Mouse (Mus musculus) limb, embryonic 13.5 days (tissue): Measurements from ENCODE around the gene Osgepl1. TPM values are rescaled to one million over a fixed set of nuclear protein-coding genes. Genes with fewer than 3 reads are reported as not detected.
"Not testable (repeated sequence)": the region's sequence is repeated elsewhere in the genome, so short reads cannot be mapped to it uniquely, and the experiment has no call there.

Experiments
- ATAC-seq: fragments of 200-750 bp; cut with Nextera tagmentation; 2 replicates; pipeline ENCODE4 v1.8.0; 2017; ENCODE audit warnings: low read depth, moderate number of reproducible peaks, moderate TSS enrichment; ENCODE audit not compliant: low FRiP score
- H3K27ac ChIP-seq: fragments of 300-500 bp; sonication (generic); 2 replicates; pipeline ENCODE4 v1.5.1; 2015; ENCODE audit warnings: inconsistent platforms, mild to moderate bottlenecking, moderate library complexity
- H3K27me3 ChIP-seq: fragments of 300-500 bp; sonication (generic); 2 replicates; pipeline ENCODE4 v1.6.1; 2015; ENCODE audit warnings: mild to moderate bottlenecking, inconsistent platforms
- H3K36me3 ChIP-seq: fragments of 300-500 bp; sonication (generic); 2 replicates; pipeline ENCODE4 v1.6.1; 2015; ENCODE audit warnings: inconsistent platforms, mild to moderate bottlenecking, moderate library complexity
- H3K4me1 ChIP-seq: fragments of 300-500 bp; sonication (generic); 2 replicates; pipeline ENCODE4 v1.6.1; 2015; ENCODE audit warnings: inconsistent platforms
- H3K4me2 ChIP-seq: fragments of 300-500 bp; sonication (generic); replicated peaks from 2 replicates; pipeline ENCODE4 v1.6.1; 2015; ENCODE audit warnings: inconsistent platforms, mild to moderate bottlenecking, moderate library complexity
- H3K4me3 ChIP-seq: fragments of 300-500 bp; sonication (generic); 2 replicates; pipeline ENCODE4 v1.5.1; 2015; ENCODE audit warnings: moderate library complexity, mild to moderate bottlenecking, inconsistent platforms
- H3K9ac ChIP-seq: fragments of 300-500 bp; sonication (generic); 2 replicates; pipeline ENCODE4 v1.6.1; 2015; ENCODE audit warnings: mild to moderate bottlenecking, inconsistent platforms
- H3K9me3 ChIP-seq: fragments of 300-500 bp; sonication (generic); 2 replicates; pipeline ENCODE4 v1.6.1; 2016; ENCODE audit warnings: inconsistent platforms
- WGBS: fragments of 180-500 bp; shearing (Covaris S2); methylation state at CpG from one replicate; pipeline ENCODE4 v1.1.7; 2015; 5-methylcytosine and 5-hydroxymethylcytosine counted together
- polyA plus RNA-seq: library from polyadenylated mRNA; unstranded; fragments of >200 nt; fragmentation: Nextera tagmentation; extraction: Ambion mirVana; gene quantifications from 2 replicates; pipeline ENCODE4 v1.2.1, GENCODE M21; 2015

Osgepl1 gene
- polyA plus RNA-seq, 1 experiment from 2014 or later: 19.5 TPM

DNA sequence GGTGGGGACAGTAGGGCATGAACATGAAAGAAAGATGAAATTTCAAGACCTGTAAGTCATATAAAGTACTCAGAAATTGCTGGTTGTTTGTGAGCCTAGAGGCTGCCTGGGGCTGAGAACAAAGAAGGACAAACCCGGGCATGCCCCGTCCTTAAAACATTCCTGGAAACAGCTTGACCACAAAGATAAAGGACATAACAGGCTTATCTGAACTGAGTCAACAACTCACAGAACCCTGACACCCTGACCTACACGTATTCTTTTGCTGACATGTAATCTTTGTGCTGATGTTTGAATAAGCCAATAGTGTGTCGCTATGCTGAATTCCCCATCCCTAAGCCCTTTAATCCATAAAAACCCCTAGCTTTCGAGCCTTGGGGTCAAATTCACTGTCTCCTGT, 20.1 kb downstream of the Osgepl1 start:
- H3K9ac ChIP-seq, ATAC-seq, H3K4me3 ChIP-seq, H3K4me1 ChIP-seq, H3K27me3 ChIP-seq, H3K9me3 ChIP-seq, H3K27ac ChIP-seq, H3K36me3 ChIP-seq, H3K4me2 ChIP-seq: not testable (repeated sequence)
- WGBS: 82% methylated on average over 5 of the region's 5 CpGs

DNA sequence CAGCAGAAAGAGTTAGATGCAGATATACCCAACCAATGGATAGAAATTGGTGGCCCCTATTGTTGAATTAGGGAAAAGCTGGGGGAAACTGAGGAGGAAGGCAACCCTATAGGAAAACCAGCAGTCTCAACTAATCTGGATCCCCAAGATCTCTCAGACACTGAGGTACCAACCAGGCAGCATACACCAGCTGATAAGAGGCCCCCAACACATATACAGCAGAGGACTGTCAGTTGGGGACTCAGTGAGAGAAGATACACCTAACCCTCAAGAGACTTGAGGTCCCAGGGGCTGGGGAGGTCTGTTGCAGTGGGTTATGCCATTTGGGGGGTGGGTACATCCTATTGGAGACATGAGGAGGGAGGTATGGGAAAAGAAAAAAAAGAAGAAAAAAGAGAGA, 22.0 kb downstream of the Osgepl1 start:
- Histone ChIP-seq H3K27me3 (no peaks in the 10 kb centered on the region), H3K4me2 (no peak overlapping the region), H3K9me3 (peaks cover 8% of the 10 kb centered on the region; the same call in 1 of the 2 replicates), H3K36me3 (peaks cover 4% of the 10 kb centered on the region), H3K9ac (no peak overlapping the region), H3K27ac (no peak overlapping the region), H3K4me3 (no peak overlapping the region), H3K4me1 (no peaks in the 10 kb centered on the region)
- no peak for ATAC-seq

DNA sequence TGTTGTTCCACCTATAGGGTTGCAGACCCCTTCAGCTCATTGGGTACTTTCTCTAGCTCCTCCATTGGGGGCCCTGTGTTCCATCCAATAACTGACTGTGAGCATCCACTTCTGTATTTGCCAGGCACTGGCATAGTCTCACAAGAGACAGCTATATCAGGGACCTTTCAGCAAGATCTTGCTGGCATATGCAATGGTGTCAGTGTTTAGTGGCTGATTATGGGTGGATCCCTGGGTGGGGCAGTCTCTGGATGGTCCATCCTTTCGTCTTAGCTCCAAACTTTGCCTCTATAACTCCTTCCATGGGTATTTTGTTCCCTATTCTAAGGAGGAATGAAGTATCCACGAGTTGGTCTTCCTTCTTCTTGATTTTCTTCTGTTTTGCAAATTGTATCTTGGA, 24.0 kb downstream of the Osgepl1 start:
- not testable (repeated sequence) for H3K27ac ChIP-seq, H3K4me1 ChIP-seq, ATAC-seq, H3K4me2 ChIP-seq, H3K27me3 ChIP-seq, H3K4me3 ChIP-seq, H3K9ac ChIP-seq
- Histone ChIP-seq H3K9me3 (peaks cover 26% of the 10 kb centered on the region), H3K36me3 (peaks cover 22% of the 10 kb centered on the region)
- 68% methylated on average over 2 of the region's 2 CpGs for WGBS

DNA sequence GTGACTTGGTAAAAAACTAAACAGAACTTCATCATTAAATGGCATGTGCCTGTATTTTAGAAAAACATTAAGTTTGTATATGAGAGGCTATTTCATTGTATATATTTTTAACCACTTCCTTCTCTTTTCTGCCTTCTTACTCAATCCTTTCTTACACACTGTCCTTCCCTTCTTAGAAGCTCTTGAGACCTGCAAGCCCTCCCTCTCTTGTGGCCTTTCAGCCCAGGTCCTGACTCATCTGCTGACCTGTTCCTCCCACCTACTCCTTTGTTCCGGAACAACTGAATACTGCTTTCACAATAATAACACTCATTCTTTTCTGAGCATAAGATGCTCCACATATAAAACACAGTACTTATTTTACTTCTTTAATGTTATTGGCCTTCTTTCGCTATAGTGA, 27.6 kb downstream of the Osgepl1 start:
- WGBS: over 99% methylated on average over 2 of the region's 2 CpGs
- ATAC-seq: no peak
- peaks cover 50% of the 10 kb centered on the region for H3K36me3 ChIP-seq
- H3K9me3 ChIP-seq: peaks cover 28% of the 10 kb centered on the region
- H3K27me3 ChIP-seq: no peaks in the 10 kb centered on the region
- H3K4me3 ChIP-seq: no peak overlapping the region
- no peak overlapping the region for H3K9ac ChIP-seq
- H3K4me1 ChIP-seq: no peaks in the 10 kb centered on the region
- no peak overlapping the region for H3K4me2 ChIP-seq
- no peak overlapping the region for H3K27ac ChIP-seq

DNA sequence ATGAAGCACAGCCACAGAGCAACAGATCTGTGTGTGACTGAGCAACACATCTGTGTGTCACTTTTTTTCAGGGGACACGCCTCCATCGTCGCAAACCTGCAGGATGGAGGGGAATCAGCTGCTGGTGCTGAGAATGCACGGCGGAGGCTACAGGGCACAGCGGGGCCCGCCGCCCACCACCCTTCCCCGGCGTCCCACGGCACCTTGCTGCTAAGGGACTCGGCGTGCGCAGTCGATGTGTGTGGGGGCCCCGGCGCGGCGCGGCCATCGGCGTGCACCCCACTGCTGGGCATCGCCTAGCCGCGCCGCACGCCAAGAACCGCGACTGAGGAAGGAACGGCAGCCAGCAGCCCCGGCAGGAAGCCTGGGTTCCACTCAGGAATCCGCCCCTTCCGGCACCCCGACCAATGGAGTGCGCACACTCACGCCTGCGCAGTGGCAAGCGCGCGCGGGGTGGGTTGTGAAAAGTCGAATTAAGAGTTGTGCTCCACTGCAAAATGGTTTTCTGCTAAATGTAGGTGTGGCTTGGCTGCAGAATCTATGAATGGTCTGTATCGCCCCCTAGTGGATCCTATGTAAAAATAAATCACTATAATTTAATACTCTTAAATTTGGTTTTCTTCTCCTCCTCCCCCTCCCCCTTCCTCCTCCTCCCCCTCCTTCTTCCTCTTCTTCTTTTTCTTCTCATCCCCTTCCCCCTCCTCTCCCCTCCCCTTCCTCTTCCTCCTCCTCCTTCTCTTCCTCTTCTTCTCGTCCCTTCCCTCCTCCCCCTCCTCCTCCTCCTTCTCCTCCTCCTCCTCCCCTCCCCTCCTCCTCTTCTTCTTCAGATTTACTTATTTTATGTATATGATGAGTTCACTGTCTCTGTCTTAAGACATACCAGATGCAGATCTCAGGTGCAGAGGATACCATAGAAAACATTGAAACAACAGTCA, 39.2 kb downstream of the Osgepl1 start, which contains the start of the genes Asdurf, Gm28551 and Asnsd1:
Asdurf (minus strand) TSS at position 293 of the 935 bp plus-strand sequence.
Gm28551 (minus strand) TSS at position 341 of the 935 bp plus-strand sequence.
Asnsd1 (minus strand) TSS at position 426 of the 935 bp plus-strand sequence.
- Histone ChIP-seq H3K4me1 (peaks cover 6% of the 10 kb centered on the region), H3K36me3 (peaks cover 19% of the 10 kb centered on the region), H3K4me2 (peak within 1 kb of the TSS; percentile 62), H3K9me3 (no peaks in the 10 kb centered on the region), H3K27me3 (no peaks in the 10 kb centered on the region), H3K4me3 (peak within 1 kb of the TSS; percentile 80), H3K27ac (peak within 1 kb of the TSS; percentile 89), H3K9ac (peak within 1 kb of the TSS; percentile 93)
- peak; percentile 100 for ATAC-seq
- WGBS: under 1% methylated on average over 43 of the region's 44 CpGs

DNA sequence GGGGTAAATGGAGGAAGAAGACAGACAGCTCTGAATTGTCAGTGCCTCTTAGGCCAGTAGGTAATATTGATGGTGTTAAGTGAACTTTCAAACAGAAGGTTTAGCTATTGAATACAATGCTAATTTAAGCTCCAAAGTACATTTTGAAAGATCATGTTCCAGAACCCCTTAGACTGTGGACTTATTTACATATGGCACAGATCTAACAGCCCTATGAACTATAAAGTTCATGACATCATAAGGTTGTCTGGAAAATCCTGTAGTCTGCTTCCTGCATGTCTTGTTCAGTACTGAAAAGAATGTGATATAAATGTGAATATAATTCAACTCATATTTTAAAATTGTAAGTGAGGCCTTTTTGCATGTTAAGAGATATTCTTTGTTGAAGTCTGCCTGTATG, 45.6 kb downstream of the Osgepl1 start:
- H3K36me3 ChIP-seq: no peaks in the 10 kb centered on the region
- no peak overlapping the region for H3K4me2 ChIP-seq
- H3K27me3 ChIP-seq: no peaks in the 10 kb centered on the region
- H3K9ac ChIP-seq: no peak overlapping the region
- H3K27ac ChIP-seq: no peak overlapping the region
- no peaks in the 10 kb centered on the region for H3K4me1 ChIP-seq
- ATAC-seq: no peak
- H3K9me3 ChIP-seq: no peaks in the 10 kb centered on the region
- no peak overlapping the region for H3K4me3 ChIP-seq

Other genes starting within 250 kb of the Osgepl1 start
- not detected in 2 replicates for gene 1700019A02Rik, start 126.0 kb upstream of the Osgepl1 start, polyA plus RNA-seq
- 24.3 and 26.6 TPM in 2 replicates for gene Pms1, start 16.6 kb upstream of the Osgepl1 start, polyA plus RNA-seq
- gene Ormdl1, start 16.5 kb upstream of the Osgepl1 start, polyA plus RNA-seq: 45.8 and 46.7 TPM in 2 replicates
- not detected in 2 replicates for gene Gm28778, start 16.5 kb upstream of the Osgepl1 start, polyA plus RNA-seq
- gene Asdurf, start 39.0 kb downstream of the Osgepl1 start, polyA plus RNA-seq: 1.2 and 18.1 TPM in 2 replicates
- 1.2 and 1.3 TPM in 2 replicates for gene Gm28551, start 39.0 kb downstream of the Osgepl1 start, polyA plus RNA-seq
- gene Asnsd1, start 39.1 kb downstream of the Osgepl1 start, polyA plus RNA-seq: 81.0 and 88.6 TPM in 2 replicates